Mouse (Mus musculus): Measurements from ENCODE around the gene Epb41l2.
A peak's percentile ranks its signal among the peaks of the same experiment; 100 is the strongest.

Epb41l2 gene

GRCm38 (mm10) chr10:25353941-25354340 lies 5.7 kb upstream of the Epb41l2 start:
- Histone ChIP-seq H3K36me3 (ENCODE audit: insufficient read depth, low read length) (no peaks in the 10 kb centered on the region), H3K9me3 (ENCODE audit: low read length) (peaks cover 14% of the 10 kb centered on the region), H3K4me1 (replicated peaks; ENCODE audit: low read depth, low read length) (no peaks in the 10 kb centered on the region), H3K4me3 (replicated peaks; ENCODE audit: low read length) (no peak overlapping the region), H3K27me3 (ENCODE audit: insufficient read depth, low read length) (peaks cover 26% of the 10 kb centered on the region)
- TF ChIP-seq CTCF (conservative IDR thresholded peaks at IDR 0.05; ENCODE audit: low read length) (no peak), POU5F1 (IDR thresholded peaks at IDR 0.05; ENCODE audit: borderline replicate concordance, low read length) (no peak), NANOG (IDR thresholded peaks at IDR 0.05; ENCODE audit: borderline replicate concordance, low read length) (no peak)

DNA sequence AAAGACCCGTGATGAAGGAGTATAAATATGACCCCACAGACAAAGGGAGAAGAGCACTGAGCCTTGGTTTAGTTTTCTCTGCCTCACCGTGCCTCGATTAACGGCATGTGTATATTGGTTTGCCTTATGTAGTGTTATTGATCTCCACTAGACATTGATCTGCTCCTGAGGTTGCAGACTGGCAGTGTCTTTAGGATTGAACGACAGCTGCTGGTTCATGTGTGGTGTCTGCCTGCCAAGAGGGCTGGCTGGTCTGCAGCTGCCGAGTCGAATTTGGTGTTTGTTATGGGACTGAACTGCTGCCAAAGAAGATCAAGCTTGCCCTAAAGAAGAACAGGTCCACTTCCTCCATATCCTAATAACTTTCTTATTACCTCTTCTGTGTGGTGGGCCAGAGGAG lies 5.2 kb upstream of the Epb41l2 start:
- H3K27me3 ChIP-seq (ENCODE audit: insufficient read depth, low read length), result peaks cover 29% of the 10 kb centered on the region
- TF ChIP-seq NANOG (IDR thresholded peaks at IDR 0.05; ENCODE audit: borderline replicate concordance, low read length) (no peak), POU5F1 (IDR thresholded peaks at IDR 0.05; ENCODE audit: borderline replicate concordance, low read length) (no peak), CTCF (conservative IDR thresholded peaks at IDR 0.05; ENCODE audit: low read length) (no peak)
- H3K4me1 ChIP-seq (replicated peaks; ENCODE audit: low read depth, low read length), result peaks cover 4% of the 10 kb centered on the region
- H3K4me3 ChIP-seq (replicated peaks; ENCODE audit: low read length), result no peak overlapping the region
- peaks cover 14% of the 10 kb centered on the region for H3K9me3 ChIP-seq (ENCODE audit: low read length)
- no peaks in the 10 kb centered on the region for H3K36me3 ChIP-seq (ENCODE audit: insufficient read depth, low read length)

DNA sequence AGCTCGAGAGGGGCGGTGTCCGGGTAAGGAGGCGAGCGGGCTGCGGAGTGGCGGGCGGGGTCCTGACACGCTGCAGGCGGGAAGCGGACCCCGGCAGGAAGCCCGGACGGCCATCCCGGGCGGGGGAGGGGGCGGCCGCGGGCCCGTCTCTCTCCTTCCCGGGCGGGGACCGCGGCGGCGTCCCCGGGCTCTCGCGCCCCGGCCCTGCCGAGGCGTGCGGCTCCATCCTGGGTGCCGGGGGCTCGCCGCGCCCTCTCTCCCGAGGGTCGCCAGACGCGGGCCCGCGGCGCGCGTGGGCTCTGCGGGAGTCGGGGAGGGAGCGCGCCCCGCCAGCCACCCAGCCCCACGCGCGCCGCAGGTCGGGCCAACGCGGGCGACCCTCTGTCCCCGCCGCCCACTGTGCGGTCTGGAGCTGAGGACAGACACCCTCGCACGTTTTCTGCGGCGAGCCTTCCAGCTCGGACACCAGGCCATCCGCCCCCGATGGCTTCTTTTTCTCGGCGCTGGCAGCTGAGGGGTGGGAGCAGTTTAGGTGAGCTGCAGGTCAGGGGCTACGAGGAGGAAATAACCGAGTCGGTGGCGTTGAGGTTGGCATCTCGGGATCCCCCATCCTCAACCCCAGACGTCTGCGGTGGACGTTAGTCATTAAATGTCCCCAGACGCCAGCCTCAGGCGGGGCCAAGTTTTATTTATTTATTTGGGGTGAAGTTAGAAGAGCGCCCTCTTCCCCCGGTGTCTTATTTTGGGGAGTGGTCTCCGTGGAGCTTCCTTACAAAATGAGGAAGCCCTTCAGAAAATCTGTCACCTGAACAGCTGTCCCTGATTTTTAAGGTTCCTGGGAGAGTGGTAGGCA lies 587 bp downstream of the Epb41l2 start:
- Histone ChIP-seq H3K27me3 (ENCODE audit: insufficient read depth, low read length) (peaks cover 37% of the 10 kb centered on the region), H3K4me3 (replicated peaks; ENCODE audit: low read length) (peak overlapping the region; percentile 92), H3K4me1 (replicated peaks; ENCODE audit: low read depth, low read length) (peaks cover 19% of the 10 kb centered on the region), H3K36me3 (ENCODE audit: insufficient read depth, low read length) (peaks cover 3% of the 10 kb centered on the region), H3K9me3 (ENCODE audit: low read length) (no peaks in the 10 kb centered on the region)
- TF ChIP-seq CTCF (conservative IDR thresholded peaks at IDR 0.05; ENCODE audit: low read length) (no peak), POU5F1 (IDR thresholded peaks at IDR 0.05; ENCODE audit: borderline replicate concordance, low read length) (no peak), NANOG (IDR thresholded peaks at IDR 0.05; ENCODE audit: borderline replicate concordance, low read length) (no peak)

GRCm38 (mm10) chr10:25362235-25362634 lies 2.6 kb downstream of the Epb41l2 start:
- TF ChIP-seq NANOG (IDR thresholded peaks at IDR 0.05; ENCODE audit: borderline replicate concordance, low read length), result no peak
- TF ChIP-seq POU5F1 (IDR thresholded peaks at IDR 0.05; ENCODE audit: borderline replicate concordance, low read length), result no peak
- no peak for TF ChIP-seq CTCF (conservative IDR thresholded peaks at IDR 0.05; ENCODE audit: low read length)
- peaks cover 33% of the 10 kb centered on the region for H3K27me3 ChIP-seq (ENCODE audit: insufficient read depth, low read length)

DNA sequence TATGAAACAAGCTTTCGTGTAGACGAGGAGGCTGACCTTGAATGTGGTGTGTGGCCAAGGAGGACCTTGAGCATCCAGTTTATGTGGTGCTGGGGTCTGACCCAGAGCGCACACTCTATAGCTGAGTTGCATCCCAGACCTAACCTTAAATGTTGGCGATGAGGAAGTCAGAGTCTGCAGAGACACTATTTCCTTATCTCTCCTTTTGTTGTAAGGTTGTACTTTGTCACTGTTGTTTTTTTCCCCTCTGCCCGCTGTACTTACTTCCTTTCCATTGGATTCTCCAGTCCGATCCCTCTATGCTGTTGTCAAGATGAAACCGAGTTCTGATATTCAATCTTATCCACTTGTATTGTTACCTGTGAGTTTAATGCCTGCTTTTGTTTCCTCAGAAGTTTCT lies 5.6 kb downstream of the Epb41l2 start:
- H3K27me3 ChIP-seq (ENCODE audit: insufficient read depth, low read length), result peaks cover 13% of the 10 kb centered on the region
- peaks cover 3% of the 10 kb centered on the region for H3K36me3 ChIP-seq (ENCODE audit: insufficient read depth, low read length)
- TF ChIP-seq NANOG (IDR thresholded peaks at IDR 0.05; ENCODE audit: borderline replicate concordance, low read length) (no peak), POU5F1 (IDR thresholded peaks at IDR 0.05; ENCODE audit: borderline replicate concordance, low read length) (no peak), CTCF (conservative IDR thresholded peaks at IDR 0.05; ENCODE audit: low read length) (no peak)
- H3K4me1 ChIP-seq (replicated peaks; ENCODE audit: low read depth, low read length), result peaks cover 31% of the 10 kb centered on the region
- no peak overlapping the region for H3K4me3 ChIP-seq (replicated peaks; ENCODE audit: low read length)
- no peaks in the 10 kb centered on the region for H3K9me3 ChIP-seq (ENCODE audit: low read length)

More at GRCm38 (mm10) chr10:25362235-25362634, 2.6 kb downstream of the Epb41l2 start:
- Histone ChIP-seq H3K4me3 (replicated peaks; ENCODE audit: low read length) (no peak overlapping the region), H3K36me3 (ENCODE audit: insufficient read depth, low read length) (peaks cover 3% of the 10 kb centered on the region), H3K9me3 (ENCODE audit: low read length) (no peaks in the 10 kb centered on the region), H3K4me1 (replicated peaks; ENCODE audit: low read depth, low read length) (peaks cover 28% of the 10 kb centered on the region)

DNA sequence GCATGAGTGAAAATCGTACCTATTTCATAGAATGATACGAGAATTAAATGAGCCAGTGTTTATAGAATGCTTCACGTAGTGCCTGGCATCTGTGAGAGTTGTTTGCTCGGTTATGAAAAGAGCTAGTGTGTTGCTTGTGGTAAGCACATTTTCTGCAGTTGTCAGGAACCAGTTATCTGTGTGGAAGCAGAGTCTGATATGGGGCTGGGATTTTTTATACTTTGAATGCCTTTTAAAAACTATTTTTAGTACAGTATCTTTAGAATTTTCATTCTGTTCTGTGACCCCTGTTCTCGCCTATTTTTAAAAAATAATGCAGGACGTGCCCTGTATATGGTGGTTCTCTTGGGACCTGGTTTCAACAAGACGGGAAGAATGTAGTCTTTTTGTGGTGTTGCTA lies 6.1 kb downstream of the Epb41l2 start:
- H3K9me3 ChIP-seq (ENCODE audit: low read length), result no peaks in the 10 kb centered on the region
- TF ChIP-seq CTCF (conservative IDR thresholded peaks at IDR 0.05; ENCODE audit: low read length) (no peak), POU5F1 (IDR thresholded peaks at IDR 0.05; ENCODE audit: borderline replicate concordance, low read length) (no peak), NANOG (IDR thresholded peaks at IDR 0.05; ENCODE audit: borderline replicate concordance, low read length) (no peak)
- no peak overlapping the region for H3K4me3 ChIP-seq (replicated peaks; ENCODE audit: low read length)
- peaks cover 30% of the 10 kb centered on the region for H3K4me1 ChIP-seq (replicated peaks; ENCODE audit: low read depth, low read length)
- H3K27me3 ChIP-seq (ENCODE audit: insufficient read depth, low read length), result peaks cover 11% of the 10 kb centered on the region
- peaks cover 3% of the 10 kb centered on the region for H3K36me3 ChIP-seq (ENCODE audit: insufficient read depth, low read length)

GRCm38 (mm10) chr10:25366691-25367090 lies 7.1 kb downstream of the Epb41l2 start:
- Histone ChIP-seq H3K4me3 (replicated peaks; ENCODE audit: low read length) (no peak overlapping the region), H3K36me3 (ENCODE audit: insufficient read depth, low read length) (peaks cover 3% of the 10 kb centered on the region), H3K4me1 (replicated peaks; ENCODE audit: low read depth, low read length) (peaks cover 30% of the 10 kb centered on the region), H3K27me3 (ENCODE audit: insufficient read depth, low read length) (peaks cover 3% of the 10 kb centered on the region), H3K9me3 (ENCODE audit: low read length) (no peaks in the 10 kb centered on the region)
- no peak for TF ChIP-seq POU5F1 (IDR thresholded peaks at IDR 0.05; ENCODE audit: borderline replicate concordance, low read length)
- no peak for TF ChIP-seq CTCF (conservative IDR thresholded peaks at IDR 0.05; ENCODE audit: low read length)
- no peak for TF ChIP-seq NANOG (IDR thresholded peaks at IDR 0.05; ENCODE audit: borderline replicate concordance, low read length)

- Histone ChIP-seq H3K4me3 (replicated peaks; ENCODE audit: low read length) (no peak overlapping the region), H3K9me3 (ENCODE audit: low read length) (no peaks in the 10 kb centered on the region), H3K36me3 (ENCODE audit: insufficient read depth, low read length) (peaks cover 3% of the 10 kb centered on the region), H3K27me3 (ENCODE audit: insufficient read depth, low read length) (no peaks in the 10 kb centered on the region), H3K4me1 (replicated peaks; ENCODE audit: low read depth, low read length) (peaks cover 47% of the 10 kb centered on the region)
- TF ChIP-seq CTCF (conservative IDR thresholded peaks at IDR 0.05; ENCODE audit: low read length) (no peak), POU5F1 (IDR thresholded peaks at IDR 0.05; ENCODE audit: borderline replicate concordance, low read length) (no peak), NANOG (IDR thresholded peaks at IDR 0.05; ENCODE audit: borderline replicate concordance, low read length) (no peak)
Observed at GRCm38 (mm10) chr10:25368928-25369327, 9.3 kb downstream of the Epb41l2 start.

Data from E14TG2a.4 (cell line).